Mouse (Mus musculus) hindbrain, embryonic 13.5 days (tissue): Measurements from ENCODE around the gene Cbx7. TPM values are rescaled to one million over a fixed set of nuclear protein-coding genes. Genes with fewer than 3 reads are reported as not detected.
A peak's percentile ranks its signal among the peaks of the same experiment; 100 is the strongest.
"Not testable (repeated sequence)": the region's sequence is repeated elsewhere in the genome, so short reads cannot be mapped to it uniquely, and the experiment has no call there.

Experiments used
- ATAC-seq: fragments of 200-750 bp; cut with Nextera tagmentation; 2 replicates; pipeline ENCODE4 v1.8.0; 2017; ENCODE audit warnings: moderate TSS enrichment; ENCODE audit not compliant: low FRiP score
- H3K27ac ChIP-seq: fragments of 300-500 bp; sonication (generic); 2 replicates; pipeline ENCODE4 v1.5.1; 2015; ENCODE audit warnings: inconsistent platforms, mild to moderate bottlenecking, moderate library complexity
- H3K27me3 ChIP-seq: fragments of 300-500 bp; sonication (generic); 2 replicates; pipeline ENCODE4 v1.6.1; 2015; ENCODE audit warnings: mild to moderate bottlenecking, inconsistent platforms
- H3K36me3 ChIP-seq: fragments of 300-500 bp; sonication (generic); 2 replicates; pipeline ENCODE4 v1.6.1; 2015; ENCODE audit warnings: mild to moderate bottlenecking, inconsistent platforms
- H3K4me1 ChIP-seq: fragments of 300-500 bp; sonication (generic); replicated peaks from 2 replicates; pipeline ENCODE4 v1.6.1; 2015; ENCODE audit warnings: inconsistent platforms
- H3K4me2 ChIP-seq: fragments of 300-500 bp; sonication (generic); 2 replicates; pipeline ENCODE4 v1.6.1; 2015; ENCODE audit warnings: inconsistent platforms, mild to moderate bottlenecking, moderate library complexity
- H3K4me3 ChIP-seq: fragments of 300-500 bp; sonication (generic); 2 replicates; pipeline ENCODE4 v1.5.1; 2015; ENCODE audit warnings: mild to moderate bottlenecking, inconsistent platforms
- H3K9ac ChIP-seq: fragments of 300-500 bp; sonication (generic); 2 replicates; pipeline ENCODE4 v1.6.1; 2015; ENCODE audit warnings: mild to moderate bottlenecking, inconsistent platforms
- H3K9me3 ChIP-seq: fragments of 300-500 bp; sonication (generic); 2 replicates; pipeline ENCODE4 v1.6.1; 2016; ENCODE audit warnings: inconsistent platforms
- WGBS: fragments of 180-500 bp; shearing (Covaris S2); methylation state at CpG from one replicate; pipeline ENCODE4 v1.1.7; 2015; 5-methylcytosine and 5-hydroxymethylcytosine counted together
- polyA plus RNA-seq: library from polyadenylated mRNA; unstranded; fragments of >200 nt; fragmentation: Nextera tagmentation; extraction: Ambion mirVana; gene quantifications from 2 replicates; pipeline ENCODE4 v1.2.1, GENCODE M21; 2015

Cbx7 gene
- polyA plus RNA-seq, 1 experiment from 2014 or later = 3.6 TPM

DNA sequence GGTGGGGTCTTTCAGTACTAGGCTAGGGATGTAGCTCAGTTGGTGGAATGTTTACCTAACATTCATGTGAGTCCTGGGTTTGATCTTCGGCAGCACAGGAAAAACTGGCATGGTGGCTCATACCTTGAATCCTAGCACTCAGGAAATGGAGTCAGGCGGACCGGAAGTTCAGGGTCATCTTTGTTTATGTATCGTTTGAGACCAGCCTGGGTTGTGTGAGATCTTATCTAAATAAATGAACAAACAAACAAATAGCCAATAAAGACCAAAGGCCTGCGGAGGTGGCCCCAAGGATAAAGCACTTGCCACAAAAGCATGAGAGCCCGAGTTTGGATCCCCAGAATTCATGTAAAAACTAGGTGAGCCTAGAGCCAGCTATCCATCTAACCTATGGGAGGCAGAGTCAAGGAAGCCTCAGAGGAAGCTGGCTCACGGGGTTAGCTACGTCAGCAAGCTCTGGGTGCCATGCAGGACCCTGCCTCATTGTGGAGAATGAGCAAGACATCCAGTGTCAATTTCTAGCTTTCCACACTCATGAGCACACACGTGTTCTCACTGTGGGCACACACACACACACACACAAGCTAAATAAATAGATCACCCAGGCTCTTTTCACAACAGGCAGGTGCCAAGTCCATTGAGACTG is 74.7 kb downstream of the Cbx7 start:
- H3K9ac ChIP-seq = no peak overlapping the region
- no peak overlapping the region for H3K4me3 ChIP-seq
- no peak for ATAC-seq
- H3K4me2 ChIP-seq = no peak overlapping the region
- H3K36me3 ChIP-seq = no peaks in the 10 kb centered on the region
- H3K27ac ChIP-seq = no peak overlapping the region
- peaks cover 19% of the 10 kb centered on the region for H3K27me3 ChIP-seq
- no peaks in the 10 kb centered on the region for H3K9me3 ChIP-seq
- H3K4me1 ChIP-seq = peaks cover 10% of the 10 kb centered on the region
- 87% methylated on average over 9 of the region's 9 CpGs for WGBS

GRCm38 (mm10) chr15:79895221-79896079 is 75.5 kb downstream of the Cbx7 start:
- not testable (repeated sequence) for ATAC-seq, H3K36me3 ChIP-seq, H3K4me2 ChIP-seq, H3K9me3 ChIP-seq, H3K27ac ChIP-seq, H3K9ac ChIP-seq, H3K4me3 ChIP-seq, H3K4me1 ChIP-seq
- H3K27me3 ChIP-seq = peaks cover 26% of the 10 kb centered on the region
- 92% methylated on average over 11 of the region's 23 CpGs for WGBS

DNA sequence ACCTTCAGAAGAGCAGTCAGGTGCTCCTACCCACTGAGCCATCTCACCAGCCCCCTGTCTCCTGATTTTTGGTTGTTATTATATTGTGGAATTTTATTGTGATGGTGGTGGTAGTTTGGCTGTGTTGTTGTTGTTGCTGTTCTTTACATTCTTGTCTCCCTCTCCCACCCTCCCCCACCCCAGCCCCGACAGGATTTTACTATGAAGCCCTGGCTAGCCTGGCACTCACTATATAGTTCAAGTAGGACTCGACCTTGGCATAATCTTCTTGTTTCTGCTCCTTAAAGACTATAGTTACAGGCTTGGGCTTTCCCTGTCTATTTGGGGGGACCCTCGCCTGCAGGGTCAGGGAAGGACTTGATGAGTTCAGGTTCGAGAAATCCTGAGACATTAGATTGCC is 76.6 kb downstream of the Cbx7 start:
- Histone ChIP-seq H3K9ac (no peak overlapping the region), H3K4me2 (no peak overlapping the region), H3K27ac (no peak overlapping the region), H3K36me3 (no peaks in the 10 kb centered on the region), H3K27me3 (peaks cover 28% of the 10 kb centered on the region), H3K4me1 (peaks cover 10% of the 10 kb centered on the region), H3K4me3 (no peak overlapping the region), H3K9me3 (no peaks in the 10 kb centered on the region)
- ATAC-seq = no peak
- 89% methylated on average over 4 of the region's 4 CpGs for WGBS

GRCm38 (mm10) chr15:79893824-79894123 is 77.1 kb downstream of the Cbx7 start:
- peaks cover 28% of the 10 kb centered on the region for H3K27me3 ChIP-seq
- WGBS = 59% methylated on average over 3 of the region's 3 CpGs
- no peaks in the 10 kb centered on the region for H3K36me3 ChIP-seq
- H3K9ac ChIP-seq = no peak overlapping the region
- ATAC-seq = no peak
- no peaks in the 10 kb centered on the region for H3K9me3 ChIP-seq
- H3K4me3 ChIP-seq = no peak overlapping the region
- no peak overlapping the region for H3K27ac ChIP-seq
- H3K4me2 ChIP-seq = no peak overlapping the region
- peaks cover 10% of the 10 kb centered on the region for H3K4me1 ChIP-seq

DNA sequence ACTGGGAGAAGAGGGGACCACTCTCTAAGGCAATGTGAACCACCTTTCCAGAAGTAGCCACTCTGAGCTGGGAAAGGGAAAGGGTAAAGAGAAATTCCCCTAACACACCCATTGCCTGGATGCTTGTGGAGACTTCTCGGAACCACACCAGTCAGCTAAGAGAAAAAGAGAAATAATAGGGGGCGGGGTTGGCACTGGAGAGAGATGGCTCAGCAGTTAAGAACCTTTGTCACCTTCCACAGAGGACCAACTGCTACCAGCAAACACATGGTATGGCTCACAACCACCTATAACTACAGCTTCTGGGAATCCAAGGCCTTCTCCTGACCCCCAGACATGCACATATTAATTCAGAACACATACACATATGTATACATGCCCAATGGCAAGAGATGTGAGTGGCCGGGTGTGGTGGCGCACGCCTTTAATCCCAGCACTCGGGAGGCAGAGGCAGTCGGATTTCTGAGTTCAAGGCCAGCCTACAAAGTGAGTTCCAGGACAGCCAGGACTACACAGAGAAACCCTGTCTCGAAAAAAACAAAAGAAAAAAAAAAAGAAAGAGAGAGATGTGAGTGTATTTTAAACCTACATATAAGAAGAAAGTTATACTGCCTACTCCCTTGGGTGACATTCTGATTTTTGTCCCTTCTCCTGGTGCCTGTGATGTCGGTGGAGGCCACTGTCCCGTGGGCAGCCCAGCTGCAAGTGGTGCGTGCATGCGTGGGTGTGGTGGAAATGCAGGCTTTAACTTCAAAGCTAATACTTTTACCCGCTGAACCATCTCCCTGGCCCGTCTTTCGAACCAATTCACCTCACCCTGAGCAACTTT is 77.7 kb downstream of the Cbx7 start:
- 84% methylated on average over 15 of the region's 15 CpGs for WGBS
- Histone ChIP-seq H3K9ac (no peak overlapping the region), H3K4me3 (no peak overlapping the region), H3K36me3 (no peaks in the 10 kb centered on the region), H3K27me3 (peaks cover 28% of the 10 kb centered on the region), H3K4me2 (no peak overlapping the region), H3K4me1 (peaks cover 10% of the 10 kb centered on the region), H3K27ac (no peak overlapping the region), H3K9me3 (no peaks in the 10 kb centered on the region)
- ATAC-seq = no peak

DNA sequence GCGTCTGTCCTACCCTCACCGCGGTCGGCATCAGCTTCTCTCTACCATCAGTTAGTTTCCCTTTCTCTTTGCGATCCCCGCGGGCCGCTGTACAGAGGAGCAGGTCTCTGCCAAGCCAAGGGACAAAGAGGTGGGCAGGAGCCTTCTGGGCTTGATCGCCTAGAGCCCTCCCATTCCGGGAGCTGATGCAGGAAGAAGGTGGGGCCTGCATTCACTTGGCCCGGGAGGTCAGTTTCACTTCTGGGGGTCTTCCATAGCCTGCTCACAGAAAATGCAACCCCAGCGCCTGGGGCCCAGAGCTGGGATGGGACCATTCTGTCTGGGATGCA is 78.7 kb downstream of the Cbx7 start:
- Histone ChIP-seq H3K4me2 (peak overlapping the region; percentile 43), H3K27me3 (peaks cover 28% of the 10 kb centered on the region), H3K27ac (peak overlapping the region; percentile 24; the same call in 1 of the 2 replicates), H3K4me1 (peaks cover 10% of the 10 kb centered on the region), H3K4me3 (peak overlapping the region; percentile 32), H3K36me3 (no peaks in the 10 kb centered on the region), H3K9ac (peak overlapping the region; percentile 55; the same call in 1 of the 2 replicates), H3K9me3 (no peaks in the 10 kb centered on the region)
- WGBS = 2% methylated on average over 12 of the region's 12 CpGs
- ATAC-seq = no peak

GRCm38 (mm10) chr15:79891436-79892212 is 79.3 kb downstream of the Cbx7 start, which contains the start of gene Apobec3:
Apobec3 (plus strand) TSS chr15:79891659.
- WGBS = 2% methylated on average over 20 of the region's 20 CpGs
- peak within 1 kb of the TSS; percentile 43 for H3K4me2 ChIP-seq
- ATAC-seq = no peak
- H3K27me3 ChIP-seq = peaks cover 28% of the 10 kb centered on the region
- H3K4me1 ChIP-seq = peaks cover 10% of the 10 kb centered on the region
- no peaks in the 10 kb centered on the region for H3K9me3 ChIP-seq
- H3K9ac ChIP-seq = peak within 1 kb of the TSS; percentile 55; the same call in 1 of the 2 replicates
- H3K36me3 ChIP-seq = no peaks in the 10 kb centered on the region
- H3K27ac ChIP-seq = peak within 1 kb of the TSS; percentile 24; the same call in 1 of the 2 replicates
- peak within 1 kb of the TSS; percentile 32 for H3K4me3 ChIP-seq

DNA sequence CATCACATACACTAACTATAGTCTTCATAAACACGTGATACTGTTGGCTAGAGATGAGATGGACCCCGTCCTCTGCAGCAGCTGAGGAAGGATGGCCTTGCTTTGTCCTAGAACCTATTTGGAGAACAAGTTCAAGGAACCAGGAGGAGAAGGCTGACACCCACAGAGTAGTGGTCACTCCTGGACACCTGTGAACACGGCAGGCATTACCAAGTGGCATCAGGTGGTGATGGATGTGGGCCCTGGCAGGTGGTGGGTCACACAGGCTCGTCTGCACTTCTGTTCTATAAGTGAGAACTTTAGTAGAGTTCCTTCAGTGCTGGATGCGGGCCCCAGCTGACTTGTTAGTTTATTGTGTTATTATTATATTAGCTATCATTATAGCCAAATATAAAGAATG is 86.1 kb downstream of the Cbx7 start:
- no peak overlapping the region for H3K4me3 ChIP-seq
- H3K9me3 ChIP-seq = no peaks in the 10 kb centered on the region
- H3K36me3 ChIP-seq = no peaks in the 10 kb centered on the region
- 81% methylated on average over 5 of the region's 5 CpGs for WGBS
- H3K27me3 ChIP-seq = no peaks in the 10 kb centered on the region
- H3K4me1 ChIP-seq = peaks cover 9% of the 10 kb centered on the region
- no peak for ATAC-seq
- no peak overlapping the region for H3K27ac ChIP-seq
- no peak overlapping the region for H3K4me2 ChIP-seq
- no peak overlapping the region for H3K9ac ChIP-seq

GRCm38 (mm10) chr15:79883352-79883822 is 87.5 kb downstream of the Cbx7 start:
- Histone ChIP-seq H3K27me3 (no peaks in the 10 kb centered on the region), H3K4me3 (peak overlapping the region; percentile 45), H3K4me2 (peak overlapping the region; percentile 61), H3K9me3 (no peaks in the 10 kb centered on the region), H3K36me3 (no peaks in the 10 kb centered on the region), H3K27ac (peak overlapping the region; percentile 96), H3K9ac (peak overlapping the region; percentile 77), H3K4me1 (peaks cover 18% of the 10 kb centered on the region)
- ATAC-seq = peak; percentile 91
- under 1% methylated on average over 30 of the region's 30 CpGs for WGBS

DNA sequence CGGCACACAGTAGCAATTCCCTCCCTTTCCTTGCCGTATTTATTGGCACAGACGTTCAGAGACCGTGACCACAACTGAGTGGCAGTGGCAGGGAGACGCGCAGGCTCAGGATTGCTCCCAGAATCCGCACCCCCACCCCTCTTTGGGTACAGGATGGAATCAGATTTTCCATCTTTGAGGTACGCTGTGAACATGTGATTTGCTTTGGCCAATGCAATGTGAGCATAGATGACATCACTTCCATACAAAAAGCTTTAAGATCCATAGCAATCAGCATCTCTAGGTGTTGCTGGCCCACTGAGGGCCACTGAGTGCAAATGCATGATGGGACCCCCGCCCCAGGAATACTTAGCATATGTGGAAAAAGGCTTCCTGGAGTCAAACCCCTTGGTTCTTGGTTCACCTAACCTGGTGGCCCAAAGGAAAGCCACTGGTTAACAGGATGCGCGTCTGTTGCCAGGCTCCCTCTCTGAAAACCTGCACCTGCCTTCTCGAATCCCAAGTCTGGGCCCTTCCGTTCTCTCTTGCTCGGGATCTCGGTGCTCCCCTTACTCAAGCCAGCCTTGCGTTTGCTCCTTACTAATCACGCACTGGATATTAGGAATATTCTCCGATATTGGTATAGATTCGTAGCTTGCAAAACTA is 88.2 kb downstream of the Cbx7 start:
- Histone ChIP-seq H3K9me3 (no peaks in the 10 kb centered on the region), H3K27me3 (no peaks in the 10 kb centered on the region), H3K4me2 (peak overlapping the region; percentile 61), H3K27ac (peak overlapping the region; percentile 96), H3K4me1 (peaks cover 18% of the 10 kb centered on the region), H3K4me3 (peak overlapping the region; percentile 45), H3K36me3 (no peaks in the 10 kb centered on the region), H3K9ac (peak overlapping the region; percentile 77)
- ATAC-seq = peak; percentile 79
- 21% methylated on average over 19 of the region's 19 CpGs for WGBS

DNA sequence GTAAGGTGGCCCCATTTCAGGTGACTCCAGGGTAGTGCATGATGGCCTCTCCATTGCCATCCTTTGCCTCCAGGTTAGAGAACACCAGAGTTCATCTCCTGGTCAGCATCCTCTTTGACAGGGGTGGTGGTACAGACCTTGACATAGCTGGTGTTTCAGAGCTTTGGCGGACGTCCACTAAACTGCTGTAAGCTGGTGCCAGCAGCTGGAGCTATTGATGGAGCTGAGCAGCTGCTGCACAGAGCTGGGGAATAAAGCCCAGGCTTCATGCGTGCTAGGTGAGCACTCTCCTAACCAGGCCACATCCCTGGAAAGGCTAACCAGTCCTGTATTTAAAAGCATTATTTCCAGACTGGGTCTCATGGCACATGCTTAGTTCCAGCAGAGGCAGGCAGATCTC is 90.4 kb downstream of the Cbx7 start:
- Histone ChIP-seq H3K36me3 (no peaks in the 10 kb centered on the region), H3K9me3 (no peaks in the 10 kb centered on the region), H3K9ac (no peak overlapping the region), H3K4me3 (no peak overlapping the region), H3K4me1 (peaks cover 18% of the 10 kb centered on the region), H3K4me2 (no peak overlapping the region), H3K27ac (no peak overlapping the region), H3K27me3 (no peaks in the 10 kb centered on the region)
- 90% methylated on average over 3 of the region's 3 CpGs for WGBS
- ATAC-seq = no peak
